Mouse (Mus musculus): Measurements from ENCODE around the gene Dlg1.

Dlg1 gene

GRCm38 (mm10) chr16:31740271-31740670 lies 77.0 kb downstream of the Dlg1 start:
- DNase-seq: peak; percentile 67

- DNase-seq: no peak
Measured at GRCm38 (mm10) chr16:31740704-31741103, 77.5 kb downstream of the Dlg1 start.

- DNase-seq: no peak
Measured at GRCm38 (mm10) chr16:31750526-31750925, 87.3 kb downstream of the Dlg1 start.

GRCm38 (mm10) chr16:31754172-31755025 lies 91.2 kb downstream of the Dlg1 start:
- peak; percentile 74 for DNase-seq

- DNase-seq: no peak
Measured at GRCm38 (mm10) chr16:31755053-31755452, 91.8 kb downstream of the Dlg1 start.

GRCm38 (mm10) chr16:31756436-31756835 lies 93.2 kb downstream of the Dlg1 start:
- no peak for DNase-seq

- DNase-seq: no peak
Measured at GRCm38 (mm10) chr16:31757606-31758005, 94.4 kb downstream of the Dlg1 start.

- DNase-seq: no peak
Measured at GRCm38 (mm10) chr16:31759416-31759815, 96.2 kb downstream of the Dlg1 start.

- no peak for DNase-seq
Measured at GRCm38 (mm10) chr16:31766298-31766697, 103.1 kb downstream of the Dlg1 start.

- no peak for DNase-seq
Measured at GRCm38 (mm10) chr16:31766715-31767114, 103.5 kb downstream of the Dlg1 start.

GRCm38 (mm10) chr16:31775924-31776323 lies 112.7 kb downstream of the Dlg1 start:
- DNase-seq: no peak

GRCm38 (mm10) chr16:31781015-31781414 lies 117.8 kb downstream of the Dlg1 start:
- DNase-seq: no peak

GRCm38 (mm10) chr16:31790056-31790455 lies 126.8 kb downstream of the Dlg1 start:
- DNase-seq: no peak

GRCm38 (mm10) chr16:31803644-31804043 lies 140.4 kb downstream of the Dlg1 start:
- no peak for DNase-seq

- no peak for DNase-seq
Measured at GRCm38 (mm10) chr16:31826049-31826448, 162.8 kb downstream of the Dlg1 start.

- no peak for DNase-seq
Measured at GRCm38 (mm10) chr16:31830726-31831125, 167.5 kb downstream of the Dlg1 start.

- DNase-seq: no peak
Measured at GRCm38 (mm10) chr16:31832630-31833422, 169.6 kb downstream of the Dlg1 start.

GRCm38 (mm10) chr16:31834011-31834584 lies 170.9 kb downstream of the Dlg1 start:
- no peak for DNase-seq

GRCm38 (mm10) chr16:31834662-31835318 lies 171.5 kb downstream of the Dlg1 start:
- DNase-seq: no peak

GRCm38 (mm10) chr16:31837362-31837761 lies 174.1 kb downstream of the Dlg1 start:
- DNase-seq: no peak

- DNase-seq: no peak
Measured at GRCm38 (mm10) chr16:31844246-31844645, 181.0 kb downstream of the Dlg1 start.

- DNase-seq: no peak
Measured at GRCm38 (mm10) chr16:31846763-31847162, 183.5 kb downstream of the Dlg1 start.

- no peak for DNase-seq
Measured at GRCm38 (mm10) chr16:31863920-31864319, 200.7 kb downstream of the Dlg1 start.

Data from cerebellum, adult 11-12 months (tissue).